Mouse (Mus musculus) kidney, embryonic 14.5 days (tissue): ENCODE results near the gene Hist1h1a. TPM values are rescaled to one million over a fixed set of nuclear protein-coding genes. Genes with fewer than 3 reads are reported as not detected.

ENCODE experiments used
- ATAC-seq: fragments of 200-750 bp; cut with Nextera tagmentation; 2 replicates; pipeline ENCODE4 v1.8.0; 2017; ENCODE audit warnings: moderate number of reproducible peaks, mild to moderate bottlenecking, moderate TSS enrichment, moderate library complexity; ENCODE audit not compliant: low FRiP score, low TSS enrichment
- H3K27ac ChIP-seq: fragments of 300-500 bp; sonication (generic); 2 replicates; pipeline ENCODE4 v1.5.1; 2014; ENCODE audit warnings: low read depth, mild to moderate bottlenecking, low read length, moderate library complexity, mixed read lengths
- H3K27me3 ChIP-seq: fragments of 300-500 bp; sonication (generic); 2 replicates; pipeline ENCODE4 v1.6.1; 2014; ENCODE audit warnings: mild to moderate bottlenecking, low read length; ENCODE audit not compliant: control insufficient read depth, insufficient read depth
- H3K36me3 ChIP-seq: fragments of 300-500 bp; sonication (generic); 2 replicates; pipeline ENCODE4 v1.6.1; 2014; ENCODE audit warnings: low read length, mixed read lengths; ENCODE audit not compliant: control insufficient read depth, insufficient read depth
- H3K4me1 ChIP-seq: fragments of 300-500 bp; sonication (generic); 2 replicates; pipeline ENCODE4 v1.6.1; 2014; ENCODE audit warnings: low read length, mixed read lengths; ENCODE audit not compliant: control insufficient read depth, insufficient read depth
- H3K4me2 ChIP-seq: fragments of 300-500 bp; sonication (generic); replicated peaks from 2 replicates; pipeline ENCODE4 v1.6.1; 2014; ENCODE audit warnings: low read depth, mild to moderate bottlenecking, low read length
- H3K4me3 ChIP-seq: fragments of 300-500 bp; sonication (generic); 2 replicates; pipeline ENCODE4 v1.5.1; 2014; ENCODE audit warnings: mild to moderate bottlenecking, low read length
- H3K9ac ChIP-seq: fragments of 300-500 bp; sonication (generic); 2 replicates; pipeline ENCODE4 v1.6.1; 2014; ENCODE audit warnings: low read depth, mild to moderate bottlenecking, low read length, moderate library complexity
- H3K9me3 ChIP-seq: fragments of 300-500 bp; sonication (generic); 2 replicates; pipeline ENCODE4 v1.6.1; 2016; ENCODE audit warnings: low read length; ENCODE audit not compliant: control insufficient read depth
- WGBS: fragments of 180-500 bp; shearing (Covaris S2); extraction: QIAGEN DNeasy Blood & Tissue Kit; methylation state at CpG from one replicate; pipeline ENCODE4 v1.1.7; 2014; 5-methylcytosine and 5-hydroxymethylcytosine counted together
- microRNA-seq: library from miRNA; unstranded; fragments of <30 nt; microRNA quantifications from one replicate; pipeline ENCODE4, GENCODE M21; 2016
- polyA plus RNA-seq: library from polyadenylated mRNA; unstranded; fragments of >200 nt; fragmentation: Nextera tagmentation; extraction: Ambion mirVana; gene quantifications from 2 replicates; pipeline ENCODE4 v1.2.1, GENCODE M21; 2014

The Hist1h1a gene
- polyA plus RNA-seq, 1 experiment from 2014 or later, result 3.5 TPM

- Histone ChIP-seq H3K36me3 (no peaks in the 10 kb centered on the region), H3K27ac (no peak overlapping the region), H3K4me2 (no peak overlapping the region), H3K4me3 (no peak overlapping the region), H3K4me1 (no peaks in the 10 kb centered on the region), H3K27me3 (no peaks in the 10 kb centered on the region), H3K9ac (no peak overlapping the region), H3K9me3 (no peaks in the 10 kb centered on the region)
- WGBS, result 94% methylated on average over 7 of the region's 7 CpGs
- ATAC-seq, result no peak
Observed at GRCm38 (mm10) chr13:23778339-23778738, 14.9 kb downstream of the Hist1h1a start.

GRCm38 (mm10) chr13:23779025-23779424 is 15.6 kb downstream of the Hist1h1a start:
- 88% methylated on average over 4 of the region's 4 CpGs for WGBS
- no peak for ATAC-seq
- H3K27me3 ChIP-seq, result no peaks in the 10 kb centered on the region
- no peak overlapping the region for H3K4me3 ChIP-seq
- H3K36me3 ChIP-seq, result no peaks in the 10 kb centered on the region
- no peaks in the 10 kb centered on the region for H3K9me3 ChIP-seq
- no peak overlapping the region for H3K9ac ChIP-seq
- no peaks in the 10 kb centered on the region for H3K4me1 ChIP-seq
- no peak overlapping the region for H3K4me2 ChIP-seq
- H3K27ac ChIP-seq, result no peak overlapping the region

GRCm38 (mm10) chr13:23792520-23792919 is 29.1 kb downstream of the Hist1h1a start:
- H3K9me3 ChIP-seq, result no peaks in the 10 kb centered on the region
- 57% methylated on average over 2 of the region's 2 CpGs for WGBS
- no peak overlapping the region for H3K4me3 ChIP-seq
- no peaks in the 10 kb centered on the region for H3K36me3 ChIP-seq
- no peak overlapping the region for H3K27ac ChIP-seq
- ATAC-seq, result no peak
- H3K9ac ChIP-seq, result no peak overlapping the region
- no peaks in the 10 kb centered on the region for H3K4me1 ChIP-seq
- H3K4me2 ChIP-seq, result no peak overlapping the region
- H3K27me3 ChIP-seq, result no peaks in the 10 kb centered on the region

GRCm38 (mm10) chr13:23799405-23799804 is 35.9 kb downstream of the Hist1h1a start:
- no peak overlapping the region for H3K9ac ChIP-seq
- no peaks in the 10 kb centered on the region for H3K27me3 ChIP-seq
- H3K9me3 ChIP-seq, result no peaks in the 10 kb centered on the region
- no peak for ATAC-seq
- no peaks in the 10 kb centered on the region for H3K4me1 ChIP-seq
- no peaks in the 10 kb centered on the region for H3K36me3 ChIP-seq
- H3K4me2 ChIP-seq, result no peak overlapping the region
- H3K4me3 ChIP-seq, result no peak overlapping the region
- 66% methylated on average over 5 of the region's 5 CpGs for WGBS
- H3K27ac ChIP-seq, result no peak overlapping the region

- no peak for ATAC-seq
- H3K4me3 ChIP-seq, result no peak overlapping the region
- no peaks in the 10 kb centered on the region for H3K27me3 ChIP-seq
- no peaks in the 10 kb centered on the region for H3K9me3 ChIP-seq
- 78% methylated on average over 2 of the region's 2 CpGs for WGBS
- no peak overlapping the region for H3K4me2 ChIP-seq
- no peak overlapping the region for H3K9ac ChIP-seq
- no peaks in the 10 kb centered on the region for H3K36me3 ChIP-seq
- H3K27ac ChIP-seq, result no peak overlapping the region
- no peaks in the 10 kb centered on the region for H3K4me1 ChIP-seq
Observed at GRCm38 (mm10) chr13:23804532-23804931, 41.1 kb downstream of the Hist1h1a start.

GRCm38 (mm10) chr13:23806422-23807052 is 43.1 kb downstream of the Hist1h1a start, which contains the start of gene Slc17a2:
Gene Slc17a2, plus strand, starts transcription at chr13:23806993.
- H3K4me2 ChIP-seq, result no peak within 1 kb of the TSS
- WGBS, result 84% methylated on average over 15 of the region's 15 CpGs
- ATAC-seq, result no peak

More at GRCm38 (mm10) chr13:23806422-23807052, 43.1 kb downstream of the Hist1h1a start, which contains the start of gene Slc17a2:
- no peak within 1 kb of the TSS for H3K4me3 ChIP-seq
- no peaks in the 10 kb centered on the region for H3K4me1 ChIP-seq
- no peaks in the 10 kb centered on the region for H3K36me3 ChIP-seq
- no peak within 1 kb of the TSS for H3K9ac ChIP-seq
- H3K27ac ChIP-seq, result no peak within 1 kb of the TSS
- no peaks in the 10 kb centered on the region for H3K9me3 ChIP-seq
- no peaks in the 10 kb centered on the region for H3K27me3 ChIP-seq

Small RNAs within 50 kb of the gene (microRNA-seq; reads per million reads assigned to microRNA genes)
- gene Gm44314 (not detected), gene Gm44484 (not detected)

Other genes with a start within 250 kb of the Hist1h1a start
- 6.1 and 9.9 TPM in 2 replicates for gene Hist1h4h, start 232.6 kb upstream of the Hist1h1a start, polyA plus RNA-seq
- 13.8 and 28.7 TPM in 2 replicates for gene Hist1h2af, start 229.8 kb upstream of the Hist1h1a start, polyA plus RNA-seq
- gene Hist1h3g, start 228.2 kb upstream of the Hist1h1a start, polyA plus RNA-seq, result 8.2 and 12.5 TPM in 2 replicates
- 1.4 and 2.9 TPM in 2 replicates for gene Hist1h2bh, start 220.3 kb upstream of the Hist1h1a start, polyA plus RNA-seq
- 1.2 and 2.0 TPM in 2 replicates for gene Hist1h3f, start 219.6 kb upstream of the Hist1h1a start, polyA plus RNA-seq
- gene Hist1h4f, start 212.0 kb upstream of the Hist1h1a start, polyA plus RNA-seq, result 1.1 and 2.9 TPM in 2 replicates
- gene Hist1h1d, start 210.4 kb upstream of the Hist1h1a start, polyA plus RNA-seq, result 0.70 and 1.2 TPM in 2 replicates
- gene Hist1h3e, start 201.3 kb upstream of the Hist1h1a start, polyA plus RNA-seq, result 11.4 and 15.4 TPM in 2 replicates
- 114 and 155 TPM in 2 replicates for gene Hist1h2ae, start 192.4 kb upstream of the Hist1h1a start, polyA plus RNA-seq
- gene Hist1h2bg, start 192.3 kb upstream of the Hist1h1a start, polyA plus RNA-seq, result 7.9 and 12.9 TPM in 2 replicates
- gene Hist1h2bf, start 189.5 kb upstream of the Hist1h1a start, polyA plus RNA-seq, result 6.7 and 10.8 TPM in 2 replicates
- 2.9 and 5.3 TPM in 2 replicates for gene Hist1h2ad, start 189.3 kb upstream of the Hist1h1a start, polyA plus RNA-seq
- 12.0 and 14.7 TPM in 2 replicates for gene Hist1h3d, start 187.9 kb upstream of the Hist1h1a start, polyA plus RNA-seq
- 113 and 136 TPM in 2 replicates for gene Hist1h4d, start 182.1 kb upstream of the Hist1h1a start, polyA plus RNA-seq
- 2.9 and 3.1 TPM in 2 replicates for gene Hist1h2be, start 142.5 kb upstream of the Hist1h1a start, polyA plus RNA-seq
- 17.6 and 20.4 TPM in 2 replicates for gene Hist1h1e, start 141.1 kb upstream of the Hist1h1a start, polyA plus RNA-seq
- gene Hist1h2ac, start 79.7 kb upstream of the Hist1h1a start, polyA plus RNA-seq, result 1.3 and 1.9 TPM in 2 replicates
- gene Hist1h2bc, start 79.5 kb upstream of the Hist1h1a start, polyA plus RNA-seq, result 54.0 and 60.2 TPM in 2 replicates
- not detected in 2 replicates for gene Hist1h1t, start 67.9 kb upstream of the Hist1h1a start, polyA plus RNA-seq
- 9.0 and 15.0 TPM in 2 replicates for gene Hist1h4c, start 65.2 kb upstream of the Hist1h1a start, polyA plus RNA-seq
- 6.0 and 7.6 TPM in 2 replicates for gene Hfe, start 52.8 kb upstream of the Hist1h1a start, polyA plus RNA-seq
- gene Hist1h1c, start 24.9 kb upstream of the Hist1h1a start, polyA plus RNA-seq, result 21.6 and 28.4 TPM in 2 replicates
- 12.7 and 18.3 TPM in 2 replicates for gene Hist1h3c, start 18.1 kb upstream of the Hist1h1a start, polyA plus RNA-seq
- gene Hist1h2bb, start 16.9 kb upstream of the Hist1h1a start, polyA plus RNA-seq, result 2.7 and 6.8 TPM in 2 replicates
- gene Hist1h2ab, start 12.5 kb upstream of the Hist1h1a start, polyA plus RNA-seq, result 70.3 and 91.4 TPM in 2 replicates
- 12.5 and 22.2 TPM in 2 replicates for gene Hist1h3b, start 11.4 kb upstream of the Hist1h1a start, polyA plus RNA-seq
- 7.0 and 9.2 TPM in 2 replicates for gene Hist1h4b, start 6.7 kb upstream of the Hist1h1a start, polyA plus RNA-seq
- gene Hist1h4a, start 2.4 kb upstream of the Hist1h1a start, polyA plus RNA-seq, result 1.3 and 1.9 TPM in 2 replicates
- gene Hist1h3a, start 1.3 kb upstream of the Hist1h1a start, polyA plus RNA-seq, result 8.8 and 11.6 TPM in 2 replicates
- not detected in 2 replicates for gene Trim38, start 6.2 kb downstream of the Hist1h1a start, polyA plus RNA-seq
- gene Slc17a2, start 43.3 kb downstream of the Hist1h1a start, polyA plus RNA-seq, result 0.07 and 0.12 TPM in 2 replicates
- 0.53 and 1.1 TPM in 2 replicates for gene Slc17a3, start 75.8 kb downstream of the Hist1h1a start, polyA plus RNA-seq
- 0.47 and 1.6 TPM in 2 replicates for gene Slc17a1, start 104.1 kb downstream of the Hist1h1a start, polyA plus RNA-seq
- 2.0 and 2.5 TPM in 2 replicates for gene Slc17a4, start 151.3 kb downstream of the Hist1h1a start, polyA plus RNA-seq
- not detected in 2 replicates for gene Hist1h2ba, start 170.5 kb downstream of the Hist1h1a start, polyA plus RNA-seq
- gene Hist1h2aa, start 170.8 kb downstream of the Hist1h1a start, polyA plus RNA-seq, result not detected in 2 replicates
- 0.15 TPM in 1 of 2 replicates, not detected in the other for gene Scgn, start 227.5 kb downstream of the Hist1h1a start, polyA plus RNA-seq